Mouse (Mus musculus) lung, postnatal 0 days (tissue): ENCODE results near the gene Enpep.

Source experiments
- CTCF ChIP-seq: IDR thresholded peaks from 2 replicates; pipeline ENCODE4 v1.5.1; 2016; ENCODE audit warnings: antibody characterized with exemption, mild to moderate bottlenecking
- EP300 ChIP-seq: IDR thresholded peaks from 2 replicates; pipeline ENCODE4 v1.6.1; 2016; ENCODE audit warnings: antibody characterized with exemption, mild to moderate bottlenecking, control low read depth

GRCm38 (mm10) chr3:129328056-129328455 is 4.5 kb downstream of the Enpep start:
- TF ChIP-seq EP300 (no peak), CTCF (no peak)
